Mouse (Mus musculus) G1E (cell line): ENCODE results near the gene Edc3.

ENCODE experiments used
- CTCF ChIP-seq: IDR thresholded peaks from 2 replicates; pipeline ENCODE4 v1.5.1; 2012; ENCODE audit warnings: low read depth, low read length, inconsistent platforms, mixed read lengths
- GATA1 ChIP-seq: IDR thresholded peaks from 2 replicates; pipeline ENCODE4 v1.6.1; 2012; ENCODE audit warnings: borderline replicate concordance, low read length, inconsistent platforms, mixed read lengths
- GATA2 ChIP-seq: IDR thresholded peaks from 2 replicates; pipeline ENCODE4 v1.6.1; 2012; ENCODE audit warnings: low read depth, low read length, inconsistent platforms, borderline replicate concordance
- POLR2AphosphoS5 ChIP-seq: IDR thresholded peaks from 2 replicates; pipeline ENCODE4 v1.6.1; 2012; ENCODE audit warnings: low read depth, low read length, inconsistent platforms; ENCODE audit not compliant: insufficient replicate concordance
- TAL1 ChIP-seq: conservative IDR thresholded peaks from 2 replicates; pipeline ENCODE4 v1.6.1; 2012; ENCODE audit warnings: low read depth, low read length, inconsistent platforms, mixed read lengths

DNA sequence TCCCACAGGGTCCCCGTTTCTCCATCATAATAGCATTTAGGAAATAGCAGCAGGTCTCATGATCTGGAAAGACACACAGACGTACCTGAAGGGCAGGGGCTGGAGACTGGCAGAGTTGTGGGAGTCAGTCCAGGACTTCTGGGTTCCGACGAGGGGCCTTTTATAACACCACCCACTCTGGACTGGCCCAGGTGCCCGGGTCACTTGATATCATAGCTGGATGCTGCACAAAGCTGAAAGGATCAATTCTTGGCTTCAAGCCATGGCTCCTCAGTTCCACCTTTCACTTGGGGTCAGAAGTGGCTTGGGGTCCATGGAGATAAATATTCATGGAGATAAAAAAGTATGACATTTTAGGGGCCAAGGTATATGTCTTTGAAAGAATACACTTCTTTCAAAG is 24.8 kb upstream of the Edc3 start, which contains the start of gene Cyp1a2:
- no peak for TF ChIP-seq CTCF
- no peak for TF ChIP-seq TAL1
- no peak for TF ChIP-seq GATA1
- TF ChIP-seq GATA2: no peak
- no peak for TF ChIP-seq POLR2AphosphoS5
